Mouse (Mus musculus): ENCODE measurements around the gene Supt5.

DNA sequence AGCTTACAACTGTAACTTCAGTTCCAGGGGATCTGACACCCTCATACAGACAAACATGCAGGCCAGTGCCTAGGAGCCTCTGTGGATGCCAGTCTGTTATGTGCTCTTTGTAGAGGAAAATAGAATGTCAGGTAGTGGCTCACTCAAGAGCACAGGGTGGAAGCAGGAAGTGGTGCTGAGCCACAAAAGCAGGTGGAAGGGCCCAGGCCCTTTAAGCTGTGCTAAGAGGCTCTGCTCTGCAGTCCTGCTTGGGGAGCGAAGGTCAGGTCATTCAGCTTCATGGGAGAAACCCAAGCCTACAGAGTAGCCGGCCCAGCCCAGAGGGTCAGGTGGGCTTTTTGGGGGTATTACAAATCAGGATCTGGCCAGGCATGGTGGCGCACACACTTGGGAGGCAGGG lies 16.7 kb upstream of the Supt5 start:
- TF ChIP-seq CTCF (IDR thresholded peaks at IDR 0.05; ENCODE audit: low read depth): no peak
- no peak for TF ChIP-seq EP300 (IDR thresholded peaks at IDR 0.05; ENCODE audit: low read depth)
